Mouse (Mus musculus) lung, postnatal 0 days (tissue): ENCODE measurements around the gene Gm26741. TPM values are rescaled to one million over a fixed set of nuclear protein-coding genes. Genes with fewer than 3 reads are reported as not detected.
"Not testable (repeated sequence)": the region's sequence is repeated elsewhere in the genome, so short reads cannot be mapped to it uniquely, and the experiment has no call there.

Experiments
- ATAC-seq: fragments of 200-750 bp; cut with Nextera tagmentation; 2 replicates; pipeline ENCODE4 v1.8.0; 2017; ENCODE audit warnings: moderate library complexity
- DNase-seq: peaks from one replicate; pipeline ENCODE4 v3.0.0-alpha.2; 2016; ENCODE audit warnings: low spot score
- H3K27ac ChIP-seq: fragments of 300-500 bp; sonication (generic); 2 replicates; pipeline ENCODE4 v1.5.1; 2014; ENCODE audit warnings: antibody characterized with exemption, mild to moderate bottlenecking, low read length, mixed read lengths
- H3K27me3 ChIP-seq: fragments of 300-500 bp; sonication (generic); replicated peaks from 2 replicates; pipeline ENCODE4 v1.6.1; 2014; ENCODE audit warnings: low read length, mixed read lengths; ENCODE audit not compliant: insufficient read depth
- H3K36me3 ChIP-seq: fragments of 300-500 bp; sonication (generic); 2 replicates; pipeline ENCODE4 v1.6.1; 2014; ENCODE audit warnings: low read length, mixed read lengths; ENCODE audit not compliant: insufficient read depth
- H3K4me1 ChIP-seq: fragments of 300-500 bp; sonication (generic); 2 replicates; pipeline ENCODE4 v1.6.1; 2014; ENCODE audit warnings: antibody characterized with exemption, low read depth, low read length, mixed read lengths; ENCODE audit not compliant: insufficient read depth
- H3K4me2 ChIP-seq: fragments of 300-500 bp; sonication (generic); replicated peaks from 2 replicates; pipeline ENCODE4 v1.6.1; 2014; ENCODE audit warnings: low read depth, mild to moderate bottlenecking, low read length, moderate library complexity, mixed read lengths
- H3K4me3 ChIP-seq: fragments of 300-500 bp; sonication (generic); 2 replicates; pipeline ENCODE4 v1.5.1; 2014; ENCODE audit warnings: low read depth, low read length
- H3K9ac ChIP-seq: fragments of 300-500 bp; sonication (generic); replicated peaks from 2 replicates; pipeline ENCODE4 v1.6.1; 2014; ENCODE audit warnings: low read depth, mild to moderate bottlenecking
- H3K9me3 ChIP-seq: fragments of 300-500 bp; sonication (generic); 2 replicates; pipeline ENCODE4 v1.6.1; 2016; ENCODE audit warnings: low read length, mixed read lengths
- CTCF ChIP-seq: IDR thresholded peaks from 2 replicates; pipeline ENCODE4 v1.5.1; 2016; ENCODE audit warnings: antibody characterized with exemption, mild to moderate bottlenecking
- EP300 ChIP-seq: IDR thresholded peaks from 2 replicates; pipeline ENCODE4 v1.6.1; 2016; ENCODE audit warnings: antibody characterized with exemption, mild to moderate bottlenecking, control low read depth
- WGBS: fragments of 180-500 bp; shearing (Covaris S2); extraction: QIAGEN DNeasy Blood & Tissue Kit; methylation state at CpG from one replicate; pipeline ENCODE4 v1.1.7; 2014; 5-methylcytosine and 5-hydroxymethylcytosine counted together
- polyA plus RNA-seq: library from polyadenylated mRNA; unstranded; fragments of >200 nt; fragmentation: Nextera tagmentation; extraction: Ambion mirVana; gene quantifications from 2 replicates; pipeline ENCODE4 v1.2.1, GENCODE M21; 2015

Gene Gm26741
- not detected in 2 replicates for polyA plus RNA-seq

DNA sequence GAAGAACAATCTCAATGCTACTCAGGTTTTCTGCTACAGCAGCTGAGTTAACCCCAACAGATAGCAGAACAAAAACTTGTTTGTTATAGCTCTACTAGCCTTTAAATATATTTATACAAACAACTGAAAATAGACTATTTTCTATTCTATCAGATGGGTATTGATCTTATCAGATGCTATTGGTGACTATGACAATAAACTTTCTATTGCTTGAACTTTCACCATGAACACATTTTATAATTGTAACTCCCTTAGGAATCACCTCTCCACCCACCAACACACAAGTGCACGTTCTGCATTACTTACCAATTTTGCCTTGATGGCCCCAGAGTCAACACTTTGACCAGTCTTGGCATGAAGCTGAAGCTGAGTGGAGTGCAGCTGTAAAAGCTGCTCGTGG is at the start of gene Gm26741:
Gene Gm26741, plus strand, starts transcription at position 301 of the 400 bp plus-strand sequence.
- no peak within 1 kb of the TSS for H3K9ac ChIP-seq
- TF ChIP-seq CTCF: no peak
- no peak for TF ChIP-seq EP300
- H3K4me1 ChIP-seq: no peaks in the 10 kb centered on the region
- H3K36me3 ChIP-seq: 0 out of 2 replicates have a peak, but pooled peaks cover 4% of the 10 kb centered on the region
- H3K4me3 ChIP-seq: no peak within 1 kb of the TSS
- DNase-seq (no peak), ATAC-seq (no peak)
- H3K9me3 ChIP-seq: no peaks in the 10 kb centered on the region
- H3K27me3 ChIP-seq: no peaks in the 10 kb centered on the region
- no peak within 1 kb of the TSS for H3K27ac ChIP-seq
- WGBS: 82% methylated on average over 2 of the region's 2 CpGs
- H3K4me2 ChIP-seq: no peak within 1 kb of the TSS

DNA sequence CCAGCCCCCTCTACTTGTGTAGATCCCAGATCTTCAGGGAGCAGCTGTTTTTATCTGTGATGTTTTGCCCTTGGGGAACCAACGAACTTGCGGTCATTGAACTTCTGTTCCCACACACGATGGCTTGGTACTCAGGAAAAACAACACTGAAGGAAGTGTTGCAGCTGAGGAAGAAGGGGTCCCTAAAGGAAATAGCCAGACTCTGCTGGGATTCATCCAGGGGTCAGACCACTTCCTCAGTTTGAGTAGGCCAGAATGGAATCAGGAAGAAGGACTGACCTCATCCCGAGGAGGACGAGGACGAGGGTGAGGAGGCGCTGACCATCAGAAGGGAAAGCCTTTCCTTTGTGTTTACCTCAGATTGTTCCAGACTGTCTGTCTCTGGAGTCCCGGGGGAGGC is 49.4 kb upstream of the Gm26741 start:
- peak; percentile 61 for DNase-seq
- H3K9ac ChIP-seq: no peak overlapping the region
- H3K27me3 ChIP-seq: no peaks in the 10 kb centered on the region
- ATAC-seq: peak; percentile 90
- H3K4me2 ChIP-seq: no peak overlapping the region
- H3K36me3 ChIP-seq: no peaks in the 10 kb centered on the region
- peak overlapping the region; percentile 16; the same call in 1 of the 2 replicates for H3K27ac ChIP-seq
- TF ChIP-seq CTCF (no peak; the same call in 1 of the 2 replicates), EP300 (peak; percentile 90)
- H3K4me1 ChIP-seq: no peaks in the 10 kb centered on the region
- H3K9me3 ChIP-seq: no peaks in the 10 kb centered on the region
- WGBS: 59% methylated on average over 8 of the region's 8 CpGs
- H3K4me3 ChIP-seq: no peak overlapping the region

DNA sequence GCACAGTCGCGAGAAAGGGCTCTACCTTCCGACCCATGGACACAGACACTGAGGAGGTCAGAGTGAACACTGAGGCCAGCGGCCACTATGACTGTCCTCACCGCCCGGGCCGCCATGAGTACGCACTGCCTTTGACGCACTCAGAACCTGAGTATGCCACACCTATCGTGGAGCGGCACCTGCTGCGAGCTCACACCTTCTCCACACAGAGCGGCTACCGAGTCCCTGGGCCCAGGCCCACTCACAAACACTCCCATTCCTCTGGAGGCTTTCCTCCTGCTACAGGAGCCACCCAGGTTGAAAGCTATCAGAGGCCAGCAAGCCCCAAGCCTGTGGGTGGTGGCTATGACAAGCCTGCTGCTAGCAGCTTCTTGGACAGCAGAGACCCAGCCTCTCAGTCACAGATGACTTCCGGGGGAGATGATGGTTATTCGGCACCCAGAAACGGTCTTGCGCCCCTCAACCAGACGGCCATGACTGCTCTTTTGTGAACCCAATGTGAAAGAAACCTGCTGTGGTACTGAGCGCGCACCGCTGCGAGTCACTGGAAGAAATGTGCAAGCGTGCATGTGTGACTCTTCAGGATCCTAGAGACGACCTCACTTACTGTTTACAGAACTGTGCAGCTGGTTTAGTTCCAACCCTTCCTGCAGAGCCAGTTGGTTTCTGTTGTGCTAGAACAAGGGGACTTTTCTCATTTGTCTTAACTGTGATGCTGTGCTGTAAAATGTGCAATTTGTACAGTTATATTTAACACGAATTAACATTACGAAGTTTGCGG is 38.9 kb upstream of the Gm26741 start:
- Histone ChIP-seq H3K4me3 (no peak overlapping the region), H3K9me3 (no peaks in the 10 kb centered on the region), H3K4me2 (no peak overlapping the region), H3K27ac (no peak overlapping the region), H3K4me1 (no peaks in the 10 kb centered on the region), H3K36me3 (peaks cover 10% of the 10 kb centered on the region), H3K27me3 (no peaks in the 10 kb centered on the region), H3K9ac (no peak overlapping the region)
- ATAC-seq (no peak), DNase-seq (no peak)
- no peak for TF ChIP-seq EP300
- TF ChIP-seq CTCF: no peak
- WGBS: 88% methylated on average over 28 of the region's 28 CpGs

DNA sequence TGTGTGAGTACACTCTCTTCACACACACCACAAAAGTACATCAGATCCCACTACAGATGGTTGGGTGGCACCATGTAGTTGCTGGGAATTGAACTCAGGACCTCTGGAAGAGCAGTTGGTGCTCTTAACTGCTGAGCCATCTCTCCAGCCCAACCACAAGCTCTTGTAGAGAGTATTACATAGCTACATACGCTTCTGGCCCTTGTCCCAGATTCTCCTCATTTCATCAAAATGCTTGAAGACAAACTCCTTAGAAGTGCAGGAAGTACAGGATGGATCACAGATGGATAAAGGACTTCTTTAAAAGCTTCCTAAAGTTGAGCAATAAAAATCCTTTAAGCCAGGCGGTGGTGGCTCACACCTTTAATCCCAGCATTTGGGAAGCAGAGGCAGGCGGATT is 36.6 kb upstream of the Gm26741 start:
- H3K27me3 ChIP-seq: no peaks in the 10 kb centered on the region
- no peaks in the 10 kb centered on the region for H3K4me1 ChIP-seq
- H3K9ac ChIP-seq: no peak overlapping the region
- H3K27ac ChIP-seq: no peak overlapping the region
- ATAC-seq: no peak
- H3K4me2 ChIP-seq: no peak overlapping the region
- 77% methylated on average over 3 of the region's 3 CpGs for WGBS
- no peak for DNase-seq
- H3K9me3 ChIP-seq: no peaks in the 10 kb centered on the region
- H3K36me3 ChIP-seq: peaks cover 10% of the 10 kb centered on the region
- TF ChIP-seq EP300 (no peak), CTCF (no peak)
- H3K4me3 ChIP-seq: no peak overlapping the region

DNA sequence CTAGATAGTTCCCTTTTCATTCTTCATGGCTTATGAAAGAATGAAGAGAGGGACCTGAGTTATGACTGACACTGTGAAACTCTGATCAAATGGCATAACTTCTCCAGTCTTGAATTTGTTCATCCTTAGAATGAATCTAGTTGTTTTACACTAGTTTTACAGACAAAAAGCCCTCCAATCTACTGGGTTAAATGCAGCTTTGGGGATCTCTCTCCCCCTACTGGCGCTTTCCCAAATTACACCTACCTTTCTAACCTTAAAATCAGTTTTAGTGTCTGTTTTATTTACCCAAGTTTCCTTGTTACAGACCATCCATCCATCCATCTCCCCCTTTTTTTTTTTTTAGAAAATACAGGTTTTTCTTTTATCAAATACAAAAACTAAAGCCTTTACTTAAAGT is 27.6 kb upstream of the Gm26741 start:
- TF ChIP-seq EP300 (no peak), CTCF (peak; percentile 80)
- WGBS: 0% methylated on average over 1 of the region's 1 CpGs
- DNase-seq (peak; percentile 68), ATAC-seq (no peak)
- Histone ChIP-seq H3K4me1 (no peaks in the 10 kb centered on the region), H3K9me3 (no peaks in the 10 kb centered on the region), H3K36me3 (no peaks in the 10 kb centered on the region), H3K27me3 (no peaks in the 10 kb centered on the region), H3K4me3 (no peak overlapping the region), H3K9ac (no peak overlapping the region), H3K4me2 (no peak overlapping the region), H3K27ac (no peak overlapping the region)

GRCm38 (mm10) chr10:52343324-52343723 is 15.2 kb upstream of the Gm26741 start:
- not testable (repeated sequence) for H3K4me2 ChIP-seq, H3K4me1 ChIP-seq, ATAC-seq, H3K27me3 ChIP-seq, H3K4me3 ChIP-seq, DNase-seq, H3K9ac ChIP-seq, H3K9me3 ChIP-seq, H3K27ac ChIP-seq
- peaks cover 19% of the 10 kb centered on the region; the same call in 1 of the 2 replicates for H3K36me3 ChIP-seq
- WGBS: 86% methylated on average over 4 of the region's 4 CpGs
- peak; percentile 38 for TF ChIP-seq CTCF
